Mouse (Mus musculus): Measurements from ENCODE around the gene Fgf11.

Gene Fgf11

DNA sequence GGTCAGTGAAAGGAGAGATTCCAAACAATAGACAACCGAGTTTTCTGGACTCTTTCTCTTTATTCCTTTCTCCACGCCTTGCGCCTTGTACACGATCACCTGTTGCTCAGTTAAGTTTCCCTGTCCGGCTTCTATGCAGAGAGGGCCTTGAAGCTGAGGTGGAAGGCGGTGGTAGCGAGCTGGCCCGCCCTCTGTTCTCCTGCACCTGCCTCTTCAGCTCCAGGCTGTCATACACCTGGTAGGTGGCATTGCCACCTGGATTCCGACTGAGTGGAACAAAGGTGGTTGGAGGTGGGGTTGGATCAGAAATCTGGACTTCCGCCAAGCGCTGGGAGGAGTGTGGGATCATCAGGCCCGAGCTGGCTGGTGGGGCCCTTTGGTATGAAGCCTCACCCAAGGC, 14.9 kb upstream of the Fgf11 start:
- DNase-seq (ENCODE audit: low spot score in 2 of 2), result no peak

- no peak for DNase-seq (ENCODE audit: low spot score in 2 of 2)
Observed at GRCm38 (mm10) chr11:69815155-69815554, 13.5 kb upstream of the Fgf11 start, which contains the start of gene Gm39566. TSS of gene Gm39566 (minus strand) at chr11:69815298.

GRCm38 (mm10) chr11:69810280-69810679, 8.6 kb upstream of the Fgf11 start:
- no peak for DNase-seq (ENCODE audit: low spot score in 2 of 2)

DNA sequence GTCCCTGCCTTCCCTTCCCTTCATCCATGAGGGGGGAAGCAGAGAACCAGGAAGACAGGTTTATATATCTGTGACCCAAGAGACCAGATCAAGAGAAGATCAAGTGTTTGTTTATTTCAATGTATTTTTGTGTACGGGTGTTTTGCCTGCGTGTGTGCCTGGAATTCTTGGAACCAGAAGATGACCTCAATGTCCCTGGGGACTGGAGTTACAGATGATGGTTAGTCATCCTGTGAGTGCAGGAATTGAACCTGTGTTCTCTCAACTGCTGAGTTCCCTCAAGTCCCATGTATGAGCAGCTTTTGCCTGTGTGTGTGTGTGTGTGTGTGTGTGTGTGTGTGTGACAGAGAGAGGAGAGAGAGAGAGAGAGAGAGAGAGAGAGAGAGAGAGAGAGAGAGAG, 6.0 kb upstream of the Fgf11 start:
- no peak for DNase-seq (ENCODE audit: low spot score in 2 of 2)

DNA sequence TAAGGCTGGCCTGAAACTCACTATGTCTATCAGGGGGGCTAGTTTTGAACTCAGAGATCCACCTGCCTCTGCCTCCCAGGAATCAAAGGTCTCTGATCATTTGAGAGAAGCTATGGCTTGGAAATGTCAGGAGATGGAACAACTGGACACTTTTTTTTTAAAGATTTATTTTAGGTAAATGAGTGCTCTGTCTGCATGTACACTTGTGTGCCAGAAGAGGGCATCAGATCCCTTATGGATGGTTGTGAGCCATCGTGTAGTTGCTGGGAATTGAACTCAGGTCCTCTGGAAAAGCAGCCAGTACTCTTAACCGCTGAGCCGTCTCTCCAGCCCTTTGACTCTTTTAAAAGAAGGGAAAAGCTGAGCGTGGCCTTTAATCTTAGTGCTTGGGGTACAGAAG, 4.7 kb upstream of the Fgf11 start:
- DNase-seq (ENCODE audit: low spot score in 2 of 2), result no peak

DNA sequence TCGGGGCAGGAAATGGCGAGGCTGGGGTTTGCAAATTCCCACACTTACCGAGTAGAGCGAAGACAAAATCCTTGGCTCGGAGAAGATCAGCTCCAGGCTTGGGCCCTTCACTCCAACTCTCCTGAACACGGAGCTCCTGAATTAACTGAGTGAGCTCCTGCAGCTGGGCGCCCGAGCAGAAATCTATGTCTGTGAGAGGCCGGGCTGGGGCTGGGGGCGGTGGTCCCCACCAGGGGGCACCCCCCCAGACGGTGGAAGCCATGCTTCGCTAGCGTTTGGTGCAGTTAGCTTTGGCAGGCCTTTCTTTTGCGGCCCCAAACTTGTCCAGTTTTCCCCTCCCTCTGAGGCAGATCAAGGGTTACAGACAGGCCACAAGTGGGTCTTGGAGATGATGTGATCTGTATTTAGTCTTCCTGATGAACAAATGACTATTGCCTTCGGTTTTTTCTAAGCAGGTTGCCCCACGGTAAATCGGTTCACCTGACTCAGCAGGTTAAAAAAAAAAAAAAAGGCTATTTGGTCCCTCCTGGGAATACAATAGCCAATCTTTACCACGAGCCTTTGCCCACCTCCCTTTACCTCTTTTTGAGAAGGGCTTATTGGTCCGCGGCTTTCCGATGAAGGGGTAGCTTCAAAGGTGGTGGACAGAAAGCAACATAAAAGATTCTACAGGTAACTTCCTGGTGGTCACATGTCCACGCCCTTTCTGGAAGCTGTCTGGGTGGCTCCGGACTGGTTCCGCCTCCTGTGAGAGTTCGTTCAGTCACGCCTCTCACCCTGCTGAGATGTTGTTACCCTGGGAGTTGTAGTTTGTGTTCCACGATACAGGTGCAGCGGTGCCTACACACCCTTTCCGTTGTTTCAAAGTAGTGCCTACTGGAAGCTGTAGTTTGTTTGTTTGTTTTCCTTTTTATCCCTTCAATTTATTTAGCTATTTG, 3.6 kb upstream of the Fgf11 start, which contains the start of gene Tmem102:
Tmem102 (minus strand) TSS at position 653 of the 938 bp plus-strand sequence.
- no peak for DNase-seq (ENCODE audit: low spot score in 2 of 2)

DNA sequence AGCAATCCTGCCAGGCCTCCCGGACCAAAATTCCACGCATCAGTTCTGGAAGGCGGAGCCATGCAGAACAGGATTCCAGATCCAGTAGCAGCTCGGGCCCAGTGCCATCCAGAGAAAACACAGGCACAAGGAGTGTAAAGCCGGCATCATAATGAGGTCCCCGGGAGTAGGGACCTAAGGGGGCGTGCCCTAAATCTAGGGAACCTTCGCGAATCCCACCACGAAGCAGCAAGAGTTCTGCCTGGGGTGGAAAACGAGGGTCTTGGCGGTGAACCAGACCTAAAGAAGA, 2.9 kb upstream of the Fgf11 start:
- DNase-seq (ENCODE audit: low spot score in 2 of 2), result no peak

DNA sequence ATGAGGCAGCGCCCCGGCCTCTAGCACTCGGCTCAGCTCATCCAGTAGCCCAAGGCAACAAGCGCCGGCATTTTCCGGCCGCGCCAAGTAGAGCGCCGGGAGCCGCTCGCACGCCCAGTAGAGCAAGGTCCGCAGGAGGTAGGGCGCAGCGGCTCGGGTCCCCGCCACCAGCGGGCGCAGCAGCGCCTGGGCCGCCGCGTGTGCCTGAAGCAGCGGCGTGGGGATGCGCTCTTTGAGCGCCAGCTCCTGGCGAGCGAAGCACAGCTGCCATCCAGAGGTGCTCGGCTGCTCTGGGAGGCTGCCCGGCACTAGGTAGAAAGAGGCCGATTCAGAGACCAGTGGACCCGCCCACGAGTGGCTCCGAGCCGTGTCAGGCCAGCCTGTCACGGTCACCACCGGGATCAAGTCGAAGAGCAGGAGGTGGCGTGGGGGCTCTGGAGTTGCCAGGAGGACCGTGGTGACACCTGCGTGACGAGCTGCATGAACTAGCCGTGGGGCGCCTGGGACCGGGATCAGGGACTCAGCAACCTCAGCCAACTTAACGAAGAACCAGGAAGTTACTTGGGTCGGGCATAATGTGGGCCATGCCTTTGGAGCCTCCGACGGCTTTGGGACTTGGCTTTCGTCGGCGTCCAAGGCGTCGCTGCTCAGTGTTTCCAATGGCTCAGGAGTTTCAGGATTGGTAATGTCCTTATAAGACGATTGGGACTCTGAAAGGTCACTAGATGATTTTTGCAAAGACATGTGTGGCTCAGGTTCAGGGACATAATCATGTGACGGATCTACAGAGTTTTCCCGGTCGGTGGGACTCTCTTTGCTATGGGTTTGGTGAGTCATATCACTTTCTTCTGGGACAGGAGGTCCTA, 2.4 kb upstream of the Fgf11 start:
- DNase-seq (ENCODE audit: low spot score in 2 of 2), result peak in 1 of 2 experiments; percentile 71

GRCm38 (mm10) chr11:69803328-69803727, 1.7 kb upstream of the Fgf11 start:
- no peak for DNase-seq (ENCODE audit: low spot score in 2 of 2)

DNA sequence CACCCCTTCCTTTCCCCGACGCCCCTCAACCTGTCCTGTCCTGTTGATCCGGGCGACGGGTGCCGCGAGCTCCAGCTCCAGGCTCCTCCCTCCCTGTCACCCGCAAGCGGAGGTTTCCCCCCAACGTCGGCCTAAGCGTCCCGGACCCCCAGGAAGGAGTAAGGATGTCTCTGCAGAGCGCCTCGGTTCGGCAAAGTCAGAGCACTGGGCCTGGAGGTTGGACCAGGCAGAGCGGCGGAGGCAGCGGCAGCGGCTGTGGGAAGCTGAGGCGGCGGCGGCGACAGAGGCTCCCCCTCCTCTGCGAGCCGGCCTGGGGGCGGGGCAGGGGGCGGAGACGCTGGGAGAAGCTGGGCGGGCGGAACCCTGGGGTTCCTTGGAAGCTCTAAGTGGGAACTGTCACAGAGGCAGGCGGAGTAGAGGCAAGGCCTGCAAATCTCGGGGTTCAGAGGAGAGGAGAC, 1.0 kb upstream of the Fgf11 start:
- peak; percentile 79 to 86 for DNase-seq (ENCODE audit: low spot score in 2 of 2)

DNA sequence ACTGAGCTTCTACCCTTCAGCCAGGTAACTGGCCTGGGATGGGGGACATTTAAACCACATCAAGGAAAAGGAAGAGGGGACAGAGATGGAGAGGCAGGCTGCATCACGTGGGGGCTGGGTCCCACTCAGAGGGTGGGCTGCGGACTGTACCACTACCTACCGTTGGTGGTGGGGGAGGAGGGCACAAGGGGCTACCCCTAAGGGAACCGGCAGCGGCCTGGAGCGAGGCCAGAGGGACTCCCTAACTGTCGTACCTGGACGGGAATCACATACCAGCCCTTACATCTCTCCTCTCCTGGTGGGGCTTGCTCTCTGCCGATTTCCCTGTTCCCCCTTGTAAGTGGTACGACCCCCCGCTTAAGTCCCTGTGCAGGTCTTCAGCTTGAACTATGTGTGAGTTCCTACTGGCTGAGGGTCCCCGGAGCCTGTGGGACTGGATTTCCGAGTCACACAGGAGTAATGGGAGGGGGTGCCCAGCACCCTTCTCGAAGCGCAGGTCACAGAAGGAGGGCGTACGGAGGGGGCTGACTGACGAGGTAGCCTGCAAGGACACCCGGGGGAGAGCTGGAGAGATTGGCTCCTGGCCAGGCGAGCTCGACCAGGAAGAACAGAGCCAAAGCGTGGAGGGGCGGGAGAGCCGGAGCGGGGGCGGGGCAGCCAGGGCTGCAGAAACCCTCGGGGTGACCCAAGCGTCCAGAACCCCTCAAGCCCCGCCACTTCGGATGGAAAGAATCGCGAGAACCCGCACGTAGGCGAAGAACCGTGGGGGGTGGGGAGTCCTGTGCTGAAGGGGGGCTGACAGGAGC, 1.1 kb downstream of the Fgf11 start:
- DNase-seq (ENCODE audit: low spot score in 2 of 2), result peak; percentile 73 to 79

DNA sequence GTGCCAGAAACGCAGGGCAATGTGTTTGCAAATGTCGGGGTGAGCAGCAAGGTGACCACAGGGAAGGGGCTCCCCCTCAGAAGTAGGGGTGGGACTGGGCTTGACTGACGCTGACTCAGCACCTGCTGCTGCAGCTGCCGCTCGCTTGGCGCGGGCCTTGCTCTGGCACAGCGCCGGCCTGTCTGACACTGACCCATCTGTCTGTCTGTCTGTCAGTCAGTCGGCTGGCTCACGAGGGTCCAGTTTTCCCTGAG, 1.6 kb downstream of the Fgf11 start:
- no peak for DNase-seq (ENCODE audit: low spot score in 2 of 2)

GRCm38 (mm10) chr11:69799394-69800137, 2.1 kb downstream of the Fgf11 start:
- DNase-seq (ENCODE audit: low spot score in 2 of 2), result no peak

- DNase-seq (ENCODE audit: low spot score in 2 of 2), result no peak
Observed at GRCm38 (mm10) chr11:69797924-69798323, 3.7 kb downstream of the Fgf11 start.

DNA sequence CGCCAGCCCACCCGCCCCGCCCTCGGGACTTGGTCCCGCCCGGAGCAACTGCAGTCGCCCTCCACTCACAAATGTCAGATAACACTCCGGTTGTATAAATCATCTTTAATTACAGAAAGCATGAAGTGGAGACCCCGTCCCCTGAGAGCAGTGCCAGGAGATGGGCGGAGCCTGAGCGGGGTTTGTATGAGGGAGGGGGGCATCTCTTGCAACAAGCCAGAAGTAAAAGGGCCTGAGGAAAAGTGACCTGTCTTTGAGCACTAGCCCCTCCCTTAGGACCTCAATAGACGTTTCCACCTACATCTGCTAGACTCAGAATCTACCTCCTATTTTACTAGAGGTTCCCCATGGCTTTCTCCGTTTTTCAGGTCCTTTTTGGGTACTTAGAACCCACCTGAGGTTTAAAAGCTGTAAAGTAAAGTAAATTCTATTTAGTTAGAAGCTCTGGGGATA, 5.6 kb downstream of the Fgf11 start:
- DNase-seq (ENCODE audit: low spot score in 2 of 2), result no peak

GRCm38 (mm10) chr11:69795168-69795982, 6.3 kb downstream of the Fgf11 start, which contains the start of gene Chrnb1:
TSS of gene Chrnb1 (minus strand) at chr11:69795943.
- peak; percentile 89 to 90 for DNase-seq (ENCODE audit: low spot score in 2 of 2)

- DNase-seq (ENCODE audit: low spot score in 2 of 2), result no peak
Observed at GRCm38 (mm10) chr11:69793429-69793828, 8.2 kb downstream of the Fgf11 start.

- DNase-seq (ENCODE audit: low spot score in 2 of 2), result no peak
Observed at GRCm38 (mm10) chr11:69791420-69791819, 10.2 kb downstream of the Fgf11 start.

GRCm38 (mm10) chr11:69789431-69789830, 12.2 kb downstream of the Fgf11 start:
- no peak for DNase-seq (ENCODE audit: low spot score in 2 of 2)

- no peak for DNase-seq (ENCODE audit: low spot score in 2 of 2)
Observed at GRCm38 (mm10) chr11:69787306-69787705, 14.4 kb downstream of the Fgf11 start.
